Mouse (Mus musculus) left cerebral cortex, adult 18-20 months (tissue): Measurements from ENCODE around the gene Rbm42. TPM values are rescaled to one million over a fixed set of nuclear protein-coding genes. Genes with fewer than 3 reads are reported as not detected.
A peak's percentile ranks its signal among the peaks of the same experiment; 100 is the strongest.

Source experiments
- DNase-seq, 2 experiments: peaks; one replicate each; pipeline ENCODE4 v3.0.0; 2021 to 2022; ENCODE audit warnings: low spot score in 2 of 2, mixed read lengths in 1 of 2
- long read RNA-seq, 2 experiments: library from polyadenylated mRNA; stranded (forward); transcript quantifications; one replicate each; pipeline ENCODE4 v2.0.0; 2021
- total RNA-seq, 2 experiments: library from RNA; stranded (reverse); gene quantifications; 2 replicates each; pipeline ENCODE4 v1.2.3; 2021

Rbm42 gene
- total RNA-seq = 10 to 100 TPM; 66.6 to 79.5 TPM
- long read RNA-seq, experiment 1, transcript Rbm42-202 (9 exons, 1,526 nt) = major isoform, 107 of 180 reads
- long read RNA-seq, experiment 1, transcript Rbm42-201 (10 exons, 1,784 nt) = minor isoform, 55 of 180 reads
- long read RNA-seq, experiment 1, partial matches to known transcripts = 9 of 180 reads
- long read RNA-seq, experiment 1, other reads (novel, unspliced or antisense) = 9 of 180 reads
- long read RNA-seq, experiment 2, transcript Rbm42-201 (10 exons, 1,784 nt) = minor isoform, 36 of 104 reads
- long read RNA-seq, experiment 2, transcript Rbm42-202 (9 exons, 1,526 nt) = major isoform, 56 of 104 reads
- long read RNA-seq, experiment 2, partial matches to known transcripts = 5 of 104 reads
- long read RNA-seq, experiment 2, other reads (novel, unspliced or antisense) = 7 of 104 reads

- peak; percentile 99 for DNase-seq
These were observed at the start of gene Rbm42 for GRCm38 (mm10) chr7:30649591-30650540. TSS of gene Rbm42 (minus strand) at chr7:30650317.

GRCm38 (mm10) chr7:30698589-30698988 is 48.5 kb upstream of the Rbm42 start, which contains the start of gene 2200002J24Rik:
TSS of gene 2200002J24Rik (plus strand) at chr7:30698926.
- no peak for DNase-seq

- DNase-seq = no peak
These were observed 48.0 kb upstream of the Rbm42 start for GRCm38 (mm10) chr7:30698101-30698500.

GRCm38 (mm10) chr7:30688325-30688724 is 38.2 kb upstream of the Rbm42 start:
- DNase-seq = no peak

- DNase-seq = no peak
These were observed 33.3 kb upstream of the Rbm42 start for GRCm38 (mm10) chr7:30683425-30683824.

GRCm38 (mm10) chr7:30681897-30682296 is 31.8 kb upstream of the Rbm42 start:
- DNase-seq = no peak

GRCm38 (mm10) chr7:30678263-30678975 is 28.3 kb upstream of the Rbm42 start:
- DNase-seq = no peak

- no peak for DNase-seq
These were observed 21.4 kb upstream of the Rbm42 start, which contains the start of gene Pmis2 for GRCm38 (mm10) chr7:30671480-30671879. TSS of gene Pmis2 (minus strand) at chr7:30671605.

GRCm38 (mm10) chr7:30669229-30669628 is 19.1 kb upstream of the Rbm42 start:
- no peak for DNase-seq

- DNase-seq = no peak
These were observed 15.2 kb upstream of the Rbm42 start for GRCm38 (mm10) chr7:30665321-30665720.

- peak; percentile 92 to 94 for DNase-seq
These were observed 14.5 kb upstream of the Rbm42 start, which contains the start of gene Haus5 for GRCm38 (mm10) chr7:30664529-30665200. TSS of gene Haus5 (minus strand) at chr7:30664994.

- DNase-seq = no peak
These were observed 11.0 kb downstream of the Rbm42 start for GRCm38 (mm10) chr7:30639083-30639482.

- no peak for DNase-seq
These were observed 13.7 kb downstream of the Rbm42 start for GRCm38 (mm10) chr7:30636395-30636794.

- no peak for DNase-seq
These were observed 14.4 kb downstream of the Rbm42 start, which contains the start of gene Etv2 for GRCm38 (mm10) chr7:30635752-30636151. TSS of gene Etv2 (minus strand) at chr7:30635852.

GRCm38 (mm10) chr7:30634621-30635020 is 15.5 kb downstream of the Rbm42 start:
- peak in 1 of 2 experiments; percentile 23 for DNase-seq

- DNase-seq = no peak
These were observed 16.2 kb downstream of the Rbm42 start for GRCm38 (mm10) chr7:30633762-30634412.

- no peak for DNase-seq
These were observed 21.1 kb downstream of the Rbm42 start for GRCm38 (mm10) chr7:30629013-30629412.

- no peak for DNase-seq
These were observed 23.5 kb downstream of the Rbm42 start for GRCm38 (mm10) chr7:30626647-30627046.

- peak; percentile 83 to 87 for DNase-seq
These were observed 24.4 kb downstream of the Rbm42 start, which contains the start of gene Cox6b1 for GRCm38 (mm10) chr7:30625530-30626384. TSS of gene Cox6b1 (minus strand) at chr7:30626151.
